Mouse (Mus musculus) kidney, embryonic 15.5 days (tissue): ENCODE measurements around the gene Dcaf12. TPM values are rescaled to one million over a fixed set of nuclear protein-coding genes. Genes with fewer than 3 reads are reported as not detected.

Experiments
- ATAC-seq: fragments of 200-750 bp; cut with Nextera tagmentation; replicated peaks from 2 replicates; pipeline ENCODE4 v1.8.0; 2017; ENCODE audit warnings: moderate TSS enrichment; ENCODE audit not compliant: low FRiP score
- H3K27ac ChIP-seq: fragments of 300-500 bp; sonication (generic); 2 replicates; pipeline ENCODE4 v1.5.1; 2015; ENCODE audit warnings: mild to moderate bottlenecking, inconsistent platforms
- H3K27me3 ChIP-seq: fragments of 300-500 bp; sonication (generic); 2 replicates; pipeline ENCODE4 v1.6.1; 2015; ENCODE audit warnings: inconsistent platforms
- H3K36me3 ChIP-seq: fragments of 300-500 bp; sonication (generic); 2 replicates; pipeline ENCODE4 v1.6.1; 2015; ENCODE audit warnings: inconsistent platforms
- H3K4me1 ChIP-seq: fragments of 300-500 bp; sonication (generic); 2 replicates; pipeline ENCODE4 v1.6.1; 2015; ENCODE audit warnings: inconsistent platforms
- H3K4me2 ChIP-seq: fragments of 300-500 bp; sonication (generic); 2 replicates; pipeline ENCODE4 v1.6.1; 2015; ENCODE audit warnings: moderate library complexity, mild to moderate bottlenecking, inconsistent platforms
- H3K4me3 ChIP-seq: fragments of 300-500 bp; sonication (generic); replicated peaks from 2 replicates; pipeline ENCODE4 v1.5.1; 2015; ENCODE audit warnings: mild to moderate bottlenecking, inconsistent platforms
- H3K9ac ChIP-seq: fragments of 300-500 bp; sonication (generic); 2 replicates; pipeline ENCODE4 v1.6.1; 2015; ENCODE audit warnings: mild to moderate bottlenecking, inconsistent platforms
- H3K9me3 ChIP-seq: fragments of 300-500 bp; sonication (generic); replicated peaks from 2 replicates; pipeline ENCODE4 v1.6.1; 2016; ENCODE audit warnings: inconsistent platforms
- WGBS: fragments of 180-500 bp; shearing (Covaris S2); methylation state at CpG from one replicate; pipeline ENCODE4 v1.1.7; 2015; ENCODE audit warnings: mixed read lengths; 5-methylcytosine and 5-hydroxymethylcytosine counted together
- polyA plus RNA-seq: library from polyadenylated mRNA; unstranded; fragments of >200 nt; fragmentation: Nextera tagmentation; extraction: Ambion mirVana; gene quantifications from 2 replicates; pipeline ENCODE4 v1.2.1, GENCODE M21; 2015

Dcaf12 gene
- polyA plus RNA-seq, 1 experiment from 2014 or later = 65.7 TPM

GRCm38 (mm10) chr4:41268133-41268532 is 46.6 kb downstream of the Dcaf12 start:
- Histone ChIP-seq H3K27ac (peak overlapping the region; percentile 78), H3K27me3 (no peaks in the 10 kb centered on the region), H3K9me3 (no peaks in the 10 kb centered on the region), H3K36me3 (peaks cover 61% of the 10 kb centered on the region), H3K9ac (0 out of 2 replicates have a peak overlapping the region, but pooled peaks have one; percentile 2), H3K4me1 (peaks cover 36% of the 10 kb centered on the region), H3K4me2 (no peak overlapping the region), H3K4me3 (no peak overlapping the region)
- ATAC-seq = peak; percentile 65; the same call in 1 of the 2 replicates

GRCm38 (mm10) chr4:41266350-41266749 is 48.3 kb downstream of the Dcaf12 start:
- Histone ChIP-seq H3K4me3 (no peak overlapping the region), H3K27ac (no peak overlapping the region), H3K4me2 (no peak overlapping the region), H3K4me1 (peaks cover 22% of the 10 kb centered on the region), H3K27me3 (no peaks in the 10 kb centered on the region), H3K9ac (no peak overlapping the region), H3K36me3 (peaks cover 76% of the 10 kb centered on the region), H3K9me3 (no peaks in the 10 kb centered on the region)
- ATAC-seq = no peak
- 57% methylated on average over 4 of the region's 4 CpGs for WGBS

GRCm38 (mm10) chr4:41260691-41261090 is 54.0 kb downstream of the Dcaf12 start:
- no peaks in the 10 kb centered on the region for H3K27me3 ChIP-seq
- no peak overlapping the region for H3K4me3 ChIP-seq
- H3K9me3 ChIP-seq = no peaks in the 10 kb centered on the region
- H3K9ac ChIP-seq = no peak overlapping the region
- peaks cover 6% of the 10 kb centered on the region; the same call in 1 of the 2 replicates for H3K4me1 ChIP-seq
- H3K4me2 ChIP-seq = no peak overlapping the region
- H3K36me3 ChIP-seq = peaks cover 42% of the 10 kb centered on the region
- no peak for ATAC-seq
- H3K27ac ChIP-seq = no peak overlapping the region

DNA sequence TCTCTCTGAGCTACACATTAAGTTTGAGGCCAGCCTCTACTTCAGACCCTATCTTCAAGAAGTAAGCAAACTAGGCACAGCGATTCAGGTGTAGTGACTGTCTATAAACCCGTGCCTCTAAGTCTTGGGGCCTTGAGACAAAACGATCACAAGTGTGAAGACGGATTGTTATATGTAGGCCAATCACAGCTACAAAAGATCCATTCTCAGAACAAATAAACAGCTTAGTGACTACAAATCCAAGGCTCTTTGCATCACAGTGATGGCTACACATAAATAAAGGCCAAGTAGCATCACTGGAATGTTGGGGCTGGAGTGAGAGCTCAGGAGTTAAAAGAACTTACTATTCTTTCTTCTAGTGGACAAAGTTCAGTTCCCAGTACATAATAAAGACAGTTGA is 55.7 kb downstream of the Dcaf12 start:
- H3K4me2 ChIP-seq = no peak overlapping the region
- peaks cover 28% of the 10 kb centered on the region for H3K36me3 ChIP-seq
- no peak overlapping the region for H3K27ac ChIP-seq
- no peak overlapping the region for H3K4me3 ChIP-seq
- WGBS = 87% methylated on average over 4 of the region's 4 CpGs
- ATAC-seq = no peak
- H3K27me3 ChIP-seq = no peaks in the 10 kb centered on the region
- H3K9ac ChIP-seq = no peak overlapping the region
- H3K9me3 ChIP-seq = no peaks in the 10 kb centered on the region
- peaks cover 5% of the 10 kb centered on the region; the same call in 1 of the 2 replicates for H3K4me1 ChIP-seq

DNA sequence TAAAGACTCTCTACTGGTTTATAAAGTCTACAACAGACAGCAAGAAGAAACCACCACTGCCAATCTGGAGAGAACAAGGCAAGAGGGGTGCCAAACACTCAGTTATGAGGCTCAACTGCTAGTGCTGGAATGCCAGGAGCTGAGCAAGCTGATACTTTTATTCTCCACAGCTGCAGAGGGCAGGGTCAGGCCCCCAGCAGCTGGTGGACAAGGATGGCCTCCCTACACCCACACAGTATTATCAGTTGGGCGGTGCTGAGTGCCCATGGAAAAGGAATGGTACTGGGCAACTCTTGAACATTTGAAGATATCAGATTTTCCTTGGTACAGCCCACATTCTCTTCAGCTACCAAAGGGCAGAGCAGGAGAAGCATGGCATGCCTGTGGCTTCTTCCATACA is 56.9 kb downstream of the Dcaf12 start:
- no peaks in the 10 kb centered on the region for H3K9me3 ChIP-seq
- H3K4me3 ChIP-seq = no peak overlapping the region
- H3K27me3 ChIP-seq = no peaks in the 10 kb centered on the region
- H3K27ac ChIP-seq = no peak overlapping the region
- H3K36me3 ChIP-seq = peaks cover 17% of the 10 kb centered on the region
- ATAC-seq = peak; percentile 87
- no peak overlapping the region for H3K9ac ChIP-seq
- peaks cover 5% of the 10 kb centered on the region; the same call in 1 of the 2 replicates for H3K4me1 ChIP-seq
- 50% methylated on average over 1 of the region's 1 CpGs for WGBS
- no peak overlapping the region for H3K4me2 ChIP-seq

DNA sequence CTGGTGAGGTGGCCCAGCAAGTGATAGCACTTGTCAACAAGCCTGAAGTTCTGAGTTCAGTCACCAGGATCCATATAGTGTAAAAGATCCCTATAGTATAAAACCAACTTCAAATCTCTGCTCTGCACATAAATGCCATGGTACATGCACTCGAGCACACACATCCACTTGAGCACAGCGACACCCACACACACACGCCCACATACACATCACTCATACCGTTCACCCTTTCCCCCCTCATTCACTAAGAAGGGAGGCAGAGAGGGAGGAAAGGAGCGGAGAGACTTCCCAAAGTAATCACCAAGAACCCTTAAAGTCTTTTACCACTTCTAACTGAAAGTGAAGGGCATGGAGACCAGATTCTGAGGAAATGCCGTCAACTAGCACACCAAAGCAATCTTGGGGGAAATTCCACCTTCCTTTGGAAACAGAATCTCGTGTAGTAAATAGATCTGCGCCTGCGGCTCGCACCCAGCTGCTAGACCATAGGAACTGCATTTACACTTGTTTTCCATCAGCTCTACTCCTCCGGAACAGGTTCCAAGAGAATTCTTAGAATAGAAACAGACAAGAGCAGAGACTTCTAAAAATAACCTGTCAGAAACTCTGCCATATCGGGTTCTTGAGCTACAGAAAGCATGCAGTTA is 59.0 kb downstream of the Dcaf12 start:
- Histone ChIP-seq H3K36me3 (peaks cover 22% of the 10 kb centered on the region), H3K9ac (no peak overlapping the region), H3K4me2 (no peak overlapping the region), H3K4me1 (peaks cover 5% of the 10 kb centered on the region; the same call in 1 of the 2 replicates), H3K27me3 (no peaks in the 10 kb centered on the region), H3K27ac (no peak overlapping the region), H3K9me3 (no peaks in the 10 kb centered on the region), H3K4me3 (no peak overlapping the region)
- WGBS = 75% methylated on average over 12 of the region's 12 CpGs
- ATAC-seq = no peak

DNA sequence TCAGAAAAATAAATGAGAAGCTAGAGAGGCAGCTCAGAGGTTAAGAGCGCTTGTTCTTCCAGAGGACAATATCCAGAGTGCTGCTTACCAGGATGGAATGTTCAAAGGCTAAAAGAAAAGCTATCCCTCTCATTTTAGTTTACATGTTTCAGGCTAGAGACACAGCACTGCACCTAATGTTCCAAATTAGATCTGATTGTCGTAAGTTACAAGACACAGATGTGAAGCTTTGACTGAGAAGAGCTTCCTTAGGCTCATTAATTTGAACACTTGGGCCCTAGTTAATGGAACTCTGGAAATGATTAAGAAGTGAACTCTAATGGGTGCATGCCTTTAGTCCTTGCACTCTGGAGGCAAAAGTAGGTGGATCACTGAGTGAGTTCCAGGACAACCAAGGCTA is 60.9 kb downstream of the Dcaf12 start:
- 82% methylated on average over 2 of the region's 2 CpGs for WGBS
- Histone ChIP-seq H3K36me3 (peaks cover 36% of the 10 kb centered on the region), H3K4me1 (peaks cover 5% of the 10 kb centered on the region; the same call in 1 of the 2 replicates), H3K27me3 (no peaks in the 10 kb centered on the region), H3K4me3 (no peak overlapping the region), H3K9ac (no peak overlapping the region), H3K27ac (peak overlapping the region; percentile 1; the same call in 1 of the 2 replicates), H3K4me2 (no peak overlapping the region), H3K9me3 (no peaks in the 10 kb centered on the region)
- ATAC-seq = no peak

DNA sequence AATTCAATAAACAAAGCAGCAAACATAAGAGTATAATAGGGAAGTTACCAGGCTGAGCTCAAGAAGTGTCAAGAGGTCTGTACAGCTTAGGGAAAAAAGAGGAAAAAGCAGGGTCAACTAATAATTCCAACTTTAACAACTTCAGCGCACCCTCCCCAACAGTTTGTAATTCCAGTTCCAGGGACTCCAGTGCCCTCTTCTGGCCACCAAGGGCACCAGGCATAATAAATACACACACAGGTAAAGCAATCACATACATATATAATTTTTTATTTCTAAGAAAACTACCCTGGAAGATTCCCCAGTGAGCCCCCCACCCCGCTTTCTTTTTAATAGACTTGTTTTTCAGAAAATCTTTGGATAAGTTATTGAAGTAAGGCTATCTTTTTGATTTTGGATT is 69.3 kb downstream of the Dcaf12 start:
- peaks cover 88% of the 10 kb centered on the region for H3K36me3 ChIP-seq
- no peaks in the 10 kb centered on the region for H3K27me3 ChIP-seq
- H3K4me3 ChIP-seq = no peak overlapping the region
- H3K9ac ChIP-seq = no peak overlapping the region
- ATAC-seq = no peak
- H3K4me1 ChIP-seq = no peaks in the 10 kb centered on the region
- WGBS = 99% methylated on average over 2 of the region's 2 CpGs
- H3K27ac ChIP-seq = no peak overlapping the region
- no peaks in the 10 kb centered on the region for H3K9me3 ChIP-seq
- no peak overlapping the region for H3K4me2 ChIP-seq

Other genes starting within 250 kb of the Dcaf12 start
- gene Aqp3, start 216.7 kb downstream of the Dcaf12 start, polyA plus RNA-seq = 29.0 and 33.1 TPM in 2 replicates
- 30.4 and 33.1 TPM in 2 replicates for gene Nol6, start 190.4 kb downstream of the Dcaf12 start, polyA plus RNA-seq
- gene Ube2r2, start 179.1 kb downstream of the Dcaf12 start, polyA plus RNA-seq = 81.7 and 84.4 TPM in 2 replicates
- gene Ubap2, start 39.7 kb downstream of the Dcaf12 start, polyA plus RNA-seq = 66.8 and 68.5 TPM in 2 replicates
- gene Ubap1, start 34.1 kb upstream of the Dcaf12 start, polyA plus RNA-seq = 62.3 and 63.0 TPM in 2 replicates
- gene Kif24, start 150.0 kb upstream of the Dcaf12 start, polyA plus RNA-seq = 7.9 and 8.7 TPM in 2 replicates
- 56.0 and 56.8 TPM in 2 replicates for gene Nudt2, start 150.3 kb upstream of the Dcaf12 start, polyA plus RNA-seq
- 7.4 and 9.0 TPM in 2 replicates for gene AI464131, start 188.2 kb upstream of the Dcaf12 start, polyA plus RNA-seq
- 0.55 TPM in 1 of 2 replicates, not detected in the other for gene 1110017D15Rik, start 202.4 kb upstream of the Dcaf12 start, polyA plus RNA-seq